Mouse (Mus musculus) heart, embryonic 14.5 days (tissue): ENCODE results near the gene Ppil1. TPM values are rescaled to one million over a fixed set of nuclear protein-coding genes. Genes with fewer than 3 reads are reported as not detected.

Experiments
- ATAC-seq: fragments of 200-750 bp; cut with Nextera tagmentation; 2 replicates; pipeline ENCODE4 v1.8.0; 2017; ENCODE audit warnings: low read depth, moderate TSS enrichment; ENCODE audit not compliant: insufficient number of reproducible peaks, insufficient read depth, low FRiP score
- H3K27ac ChIP-seq, 2 experiments: fragments of 200-500 bp in 1 of 2; fragments of 300-500 bp in 1 of 2; sonication (generic) in 1 of 2; replicated peaks in 1 of 2; 2 replicates each; pipeline ENCODE4 v1.5.1; 2012 to 2014; ENCODE audit warnings: low read depth in 2 of 2, low read length in 2 of 2, control low read depth in 1 of 2, mild to moderate bottlenecking in 1 of 2, mixed read lengths in 1 of 2; ENCODE audit not compliant: control insufficient read depth in 1 of 2, insufficient read depth in 1 of 2
- H3K27me3 ChIP-seq: fragments of 300-500 bp; sonication (generic); 2 replicates; pipeline ENCODE4 v1.6.1; 2014; ENCODE audit warnings: mild to moderate bottlenecking, low read length, control low read depth; ENCODE audit not compliant: control insufficient read depth, insufficient read depth
- H3K36me3 ChIP-seq: fragments of 300-500 bp; sonication (generic); 2 replicates; pipeline ENCODE4 v1.6.1; 2014; ENCODE audit warnings: mild to moderate bottlenecking, control low read depth, low read length, mixed read lengths; ENCODE audit not compliant: control insufficient read depth, insufficient read depth
- H3K4me1 ChIP-seq, 2 experiments: fragments of 200-500 bp in 1 of 2; fragments of 300-500 bp in 1 of 2; sonication (generic) in 1 of 2; 2 replicates each; pipeline ENCODE4 v1.6.1; 2012 to 2014; ENCODE audit warnings: low read length in 2 of 2, control low read depth in 1 of 2, mixed read lengths in 1 of 2; ENCODE audit not compliant: control insufficient read depth in 2 of 2, insufficient read depth in 2 of 2
- H3K4me2 ChIP-seq: fragments of 300-500 bp; sonication (generic); 2 replicates; pipeline ENCODE4 v1.6.1; 2014; ENCODE audit warnings: mild to moderate bottlenecking, low read length
- H3K4me3 ChIP-seq, 2 experiments: fragments of 200-500 bp in 1 of 2; fragments of 300-500 bp in 1 of 2; sonication (generic) in 1 of 2; 2 replicates each; pipeline ENCODE4 v1.5.1; 2012 to 2014; ENCODE audit warnings: low read length in 2 of 2, mild to moderate bottlenecking in 2 of 2, control low read depth in 1 of 2, low read depth in 1 of 2, moderate library complexity in 1 of 2; ENCODE audit not compliant: control insufficient read depth in 1 of 2, insufficient read depth in 1 of 2
- H3K9ac ChIP-seq: fragments of 300-500 bp; sonication (generic); 2 replicates; pipeline ENCODE4 v1.6.1; 2014; ENCODE audit warnings: mild to moderate bottlenecking, low read length
- H3K9me3 ChIP-seq: fragments of 300-500 bp; sonication (generic); 2 replicates; pipeline ENCODE4 v1.6.1; 2016; ENCODE audit warnings: low read length, control low read depth; ENCODE audit not compliant: control insufficient read depth
- WGBS: fragments of 180-500 bp; shearing (Covaris S2); extraction: QIAGEN DNeasy Blood & Tissue Kit; methylation state at CpG from one replicate; pipeline ENCODE4 v1.1.7; 2014; 5-methylcytosine and 5-hydroxymethylcytosine counted together
- polyA plus RNA-seq: library from polyadenylated mRNA; unstranded; fragments of >200 nt; fragmentation: Nextera tagmentation; extraction: Ambion mirVana; gene quantifications from 2 replicates; pipeline ENCODE4 v1.2.1, GENCODE M21; 2014

Ppil1 gene
- polyA plus RNA-seq, 1 experiment from 2014 or later, result 106 TPM

DNA sequence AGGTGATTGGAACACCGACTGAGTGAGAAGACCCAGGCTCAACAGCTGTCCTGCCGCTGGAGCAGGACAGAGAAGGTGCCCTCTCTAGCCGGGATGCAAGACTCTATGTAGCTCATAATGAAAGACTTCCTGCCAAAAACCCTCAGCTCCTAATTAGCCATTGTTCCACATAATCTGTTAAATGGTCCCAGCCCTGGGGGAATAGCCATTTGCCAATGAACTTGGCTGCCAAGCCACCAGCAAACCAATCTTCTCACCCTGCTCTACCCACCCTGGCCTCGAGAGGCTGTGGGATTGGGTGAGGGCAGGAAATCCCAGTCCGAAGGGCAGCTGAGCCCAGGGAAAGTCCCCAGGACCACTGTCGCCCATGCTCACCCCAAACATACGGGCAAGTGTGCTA is 47.9 kb downstream of the Ppil1 start:
- Histone ChIP-seq H3K4me1 (peaks cover 2 to 9% of the 10 kb centered on the region in 2 experiments; a peak in 3 of 4 replicates), H3K9ac (no peak overlapping the region), H3K27me3 (no peaks in the 10 kb centered on the region), H3K9me3 (0 out of 2 replicates have a peak, but pooled peaks cover 3% of the 10 kb centered on the region), H3K4me3 (no peak overlapping the region), H3K36me3 (no peaks in the 10 kb centered on the region), H3K27ac (no peak overlapping the region), H3K4me2 (no peak overlapping the region)
- no peak for ATAC-seq
- WGBS, result 70% methylated on average over 7 of the region's 7 CpGs

DNA sequence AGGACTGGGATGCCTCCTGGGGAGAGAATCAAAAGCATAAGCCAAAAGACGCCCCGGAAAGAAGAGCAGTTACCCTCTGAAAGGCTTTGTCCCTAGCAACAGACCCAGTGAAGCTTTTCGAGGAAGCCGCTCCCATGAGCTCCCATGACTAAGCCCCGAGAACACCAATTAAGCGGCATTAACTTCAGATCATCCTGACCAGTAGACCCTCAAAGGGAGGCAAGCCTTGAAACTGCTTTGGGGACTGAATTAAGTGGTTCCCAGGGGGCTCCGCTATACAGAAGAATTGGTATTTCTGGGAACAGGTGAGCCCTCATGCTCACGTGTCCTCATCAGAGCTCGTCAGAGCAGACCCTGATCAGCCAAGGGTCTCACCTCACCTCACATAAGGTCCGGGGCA is 49.3 kb downstream of the Ppil1 start:
- ATAC-seq, result no peak
- 0 out of 2 replicates have a peak, but pooled peaks cover 3% of the 10 kb centered on the region for H3K9me3 ChIP-seq
- H3K27me3 ChIP-seq, result no peaks in the 10 kb centered on the region
- H3K4me2 ChIP-seq, result no peak overlapping the region
- no peak overlapping the region for H3K27ac ChIP-seq
- no peaks in the 10 kb centered on the region for H3K36me3 ChIP-seq
- H3K4me3 ChIP-seq, result no peak overlapping the region
- 72% methylated on average over 10 of the region's 10 CpGs for WGBS
- H3K9ac ChIP-seq, result no peak overlapping the region
- H3K4me1 ChIP-seq, result peaks cover 2 to 10% of the 10 kb centered on the region in 2 experiments; a peak in 3 of 4 replicates

- H3K27ac ChIP-seq, result no peak overlapping the region
- no peak overlapping the region for H3K4me2 ChIP-seq
- 79% methylated on average over 4 of the region's 4 CpGs for WGBS
- no peaks in the 10 kb centered on the region for H3K27me3 ChIP-seq
- no peaks in the 10 kb centered on the region for H3K36me3 ChIP-seq
- H3K4me3 ChIP-seq, result no peak overlapping the region
- ATAC-seq, result no peak
- H3K4me1 ChIP-seq, result peaks cover 2 to 10% of the 10 kb centered on the region in 2 experiments; a peak in 3 of 4 replicates
- H3K9me3 ChIP-seq, result 0 out of 2 replicates have a peak, but pooled peaks cover 3% of the 10 kb centered on the region
- no peak overlapping the region for H3K9ac ChIP-seq
Observed at GRCm38 (mm10) chr17:29214193-29214456, 49.9 kb downstream of the Ppil1 start.

GRCm38 (mm10) chr17:29213381-29214192 is 50.4 kb downstream of the Ppil1 start:
- no peak for ATAC-seq
- Histone ChIP-seq H3K4me2 (no peak overlapping the region), H3K9me3 (0 out of 2 replicates have a peak, but pooled peaks cover 3% of the 10 kb centered on the region), H3K36me3 (no peaks in the 10 kb centered on the region), H3K4me3 (no peak overlapping the region), H3K4me1 (peaks cover 2 to 10% of the 10 kb centered on the region in 2 experiments; a peak in 3 of 4 replicates), H3K27ac (no peak overlapping the region), H3K9ac (no peak overlapping the region), H3K27me3 (no peaks in the 10 kb centered on the region)
- 36% methylated on average over 12 of the region's 12 CpGs for WGBS

GRCm38 (mm10) chr17:29211836-29212235 is 52.1 kb downstream of the Ppil1 start:
- no peak overlapping the region for H3K4me3 ChIP-seq
- 0 out of 2 replicates have a peak overlapping the region, but pooled peaks have one; percentile 16 for H3K9ac ChIP-seq
- 0 out of 2 replicates have a peak, but pooled peaks cover 3% of the 10 kb centered on the region for H3K9me3 ChIP-seq
- no peaks in the 10 kb centered on the region for H3K36me3 ChIP-seq
- WGBS, result 31% methylated on average over 7 of the region's 7 CpGs
- H3K4me1 ChIP-seq, result peaks cover 2 to 10% of the 10 kb centered on the region in 2 experiments; a peak in 3 of 4 replicates
- no peak for ATAC-seq
- no peaks in the 10 kb centered on the region for H3K27me3 ChIP-seq
- no peak overlapping the region for H3K27ac ChIP-seq
- peak overlapping the region; percentile 32 for H3K4me2 ChIP-seq

DNA sequence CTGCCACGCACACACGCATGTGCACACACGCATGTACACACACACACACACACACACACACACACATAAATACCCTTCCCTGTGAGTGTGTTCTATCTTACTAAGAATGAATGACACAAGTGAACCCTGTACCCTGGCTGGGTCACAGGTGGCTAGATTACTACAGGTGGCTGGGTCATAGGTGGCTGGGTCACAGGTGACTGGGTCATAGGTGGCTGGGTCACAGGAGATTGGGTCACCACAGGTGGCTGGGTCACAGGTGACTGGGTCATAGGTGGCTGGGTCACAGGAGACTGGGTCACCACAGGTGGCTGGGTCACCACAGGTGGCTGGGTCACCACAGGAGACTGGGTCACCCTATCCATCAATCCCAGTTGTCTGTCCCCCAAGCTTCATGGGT is 53.9 kb downstream of the Ppil1 start:
- Histone ChIP-seq H3K4me2 (no peak overlapping the region), H3K36me3 (no peaks in the 10 kb centered on the region), H3K4me1 (peaks cover 13 to 22% of the 10 kb centered on the region in 2 experiments), H3K9me3 (0 out of 2 replicates have a peak, but pooled peaks cover 3% of the 10 kb centered on the region), H3K27ac (no peak overlapping the region), H3K27me3 (no peaks in the 10 kb centered on the region), H3K9ac (no peak overlapping the region), H3K4me3 (no peak overlapping the region)
- 96% methylated on average over 3 of the region's 3 CpGs for WGBS
- ATAC-seq, result no peak

DNA sequence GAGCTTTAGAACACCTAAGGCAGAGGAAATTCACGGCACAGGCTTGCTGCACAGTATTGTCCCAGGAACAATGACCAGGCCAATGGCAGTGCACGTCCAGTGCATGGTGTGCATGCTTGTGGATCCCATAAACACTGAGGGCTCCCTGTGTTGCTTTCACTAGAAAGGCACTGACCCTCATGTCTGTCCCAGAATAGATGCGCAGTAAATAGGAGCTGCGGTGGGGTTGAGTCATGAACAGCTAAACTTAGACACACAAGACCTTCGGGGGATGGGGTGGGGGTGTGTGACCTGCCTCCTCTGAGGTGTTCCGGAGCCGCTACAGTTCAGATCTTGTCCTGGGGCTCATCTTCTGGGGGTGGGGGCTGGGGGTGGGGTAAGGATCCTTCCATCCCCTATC is 57.9 kb downstream of the Ppil1 start:
- H3K4me3 ChIP-seq, result no peak overlapping the region
- H3K4me2 ChIP-seq, result peak overlapping the region; percentile 25
- no peaks in the 10 kb centered on the region for H3K36me3 ChIP-seq
- no peaks in the 10 kb centered on the region for H3K27me3 ChIP-seq
- H3K9ac ChIP-seq, result no peak overlapping the region
- ATAC-seq, result peak; percentile 37; the same call in 1 of the 2 replicates
- peak overlapping the region; percentile 45 to 57; a peak in 3 of 4 replicates for H3K27ac ChIP-seq
- H3K9me3 ChIP-seq, result no peaks in the 10 kb centered on the region
- H3K4me1 ChIP-seq, result peaks cover 11 to 12% of the 10 kb centered on the region in 2 experiments
- 35% methylated on average over 7 of the region's 7 CpGs for WGBS
